Mouse (Mus musculus) CH12.LX (cell line): Measurements from ENCODE around the gene Tmem44.

Experiments
- CTCF ChIP-seq, 2 experiments: IDR thresholded peaks in 1 of 2; conservative IDR thresholded peaks in 1 of 2; 2 replicates each; pipeline ENCODE4 v1.5.1; 2011 to 2012; ENCODE audit warnings: low read depth in 2 of 2, low read length in 2 of 2, improper control_type of control experiment in 1 of 2, inconsistent platforms in 1 of 2, mild to moderate bottlenecking in 1 of 2, moderate library complexity in 1 of 2
- EP300 ChIP-seq: IDR thresholded peaks from 2 replicates; pipeline ENCODE4 v1.6.1; 2011; ENCODE audit warnings: low read length, improper control_type of control experiment
- POLR2A ChIP-seq: IDR thresholded peaks from 2 replicates; pipeline ENCODE4 v1.6.1; 2011; ENCODE audit warnings: low read depth, mild to moderate bottlenecking, improper control_type of control experiment, low read length
- TBP ChIP-seq: conservative IDR thresholded peaks from 2 replicates; pipeline ENCODE4 v1.6.1; 2011; ENCODE audit warnings: low read depth, low read length, improper control_type of control experiment
- USF2 ChIP-seq: conservative IDR thresholded peaks from 2 replicates; pipeline ENCODE4 v1.6.1; 2011; ENCODE audit warnings: low read depth, low read length, improper control_type of control experiment
- ZNF384 ChIP-seq: IDR thresholded peaks from 2 replicates; pipeline ENCODE4 v1.6.1; 2012; ENCODE audit warnings: low read depth, low read length, improper control_type of control experiment, inconsistent platforms

- no peak for TF ChIP-seq TBP
- TF ChIP-seq USF2: no peak
- no peak for TF ChIP-seq EP300
- TF ChIP-seq POLR2A: no peak
- TF ChIP-seq CTCF (conservative IDR thresholded peaks at IDR 0.05 in 1 of 2, IDR thresholded peaks at IDR 0.05 in 1 of 2; ENCODE audit: low read depth in 2 of 2, low read length in 2 of 2): no peak
- no peak for TF ChIP-seq ZNF384
Measured at GRCm38 (mm10) chr16:30472447-30472846, 78.2 kb downstream of the Tmem44 start.
